Mouse (Mus musculus) kidney, postnatal 14 days (tissue): ENCODE measurements at regions not wholly inside any gene's neighbourhood (a gene's known extent, or its start where the extent isn't known, plus 50 kb on each side); places are given as distances from the start of the nearest gene placed in this dataset.

Experiments used
- DNase-seq: peaks from one replicate; pipeline ENCODE4 v3.0.0; 2022; ENCODE audit warnings: mixed read lengths

GRCm38 (mm10) chr2:166351581-166351980 is 196.1 kb upstream of the Sulf2 start:
- DNase-seq, result no peak

DNA sequence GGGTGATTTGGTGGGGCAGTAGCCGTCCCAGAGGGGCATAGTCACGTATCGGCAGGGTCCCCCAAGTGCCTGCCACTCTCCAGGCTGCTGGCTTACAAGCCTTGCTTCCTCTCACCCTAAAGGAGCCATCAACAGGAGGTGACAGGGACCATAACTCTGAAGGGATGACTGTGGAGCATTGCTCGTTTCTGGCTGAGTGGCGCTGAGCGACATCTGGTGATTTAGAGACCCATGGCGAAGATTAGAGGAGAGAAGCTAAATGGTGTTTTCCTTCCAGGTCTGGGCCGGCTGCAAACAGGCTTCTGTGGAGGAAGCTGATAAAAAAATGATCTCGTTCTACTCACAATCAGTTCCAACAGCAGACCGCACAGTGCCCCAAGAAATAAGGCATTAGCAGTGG is 193.2 kb upstream of the Sulf2 start:
- no peak for DNase-seq

DNA sequence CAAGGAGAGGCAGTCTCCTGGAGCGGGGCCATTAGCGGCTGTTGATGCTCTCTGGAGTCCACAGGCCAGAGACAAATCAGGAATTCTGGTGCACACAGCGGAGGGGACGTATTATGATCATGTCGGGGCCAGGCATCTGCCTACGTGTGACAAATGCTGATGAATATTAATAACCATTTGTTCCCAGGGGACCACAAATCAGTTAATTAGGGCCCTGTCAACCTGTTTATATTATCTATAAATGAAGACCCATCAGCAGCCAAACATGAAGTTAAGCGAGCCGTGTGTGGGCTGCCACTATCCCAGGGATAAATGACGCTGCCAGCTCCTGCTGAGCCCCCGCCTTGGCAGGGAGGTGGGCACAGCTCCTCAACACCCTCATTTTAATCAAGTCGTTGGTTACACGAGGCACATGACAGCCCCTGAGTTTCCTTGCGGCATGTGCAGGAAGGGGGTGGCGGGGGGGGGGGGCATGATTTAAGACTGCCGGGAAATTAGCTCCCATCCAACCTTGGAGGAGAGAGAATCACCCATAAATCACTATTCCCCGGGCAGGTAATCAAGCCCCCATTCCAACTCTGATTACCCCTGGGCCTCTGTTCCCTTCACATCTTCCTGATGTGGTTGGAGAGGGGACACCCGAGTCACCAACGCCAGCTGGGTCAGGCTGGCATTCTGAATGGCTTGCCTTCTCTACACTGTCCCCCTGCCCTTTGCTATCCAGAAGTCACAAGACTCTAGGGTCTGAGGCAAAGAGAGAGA is 191.1 kb upstream of the Sulf2 start:
- DNase-seq, result no peak

GRCm38 (mm10) chr2:166343551-166344340 is 188.3 kb upstream of the Sulf2 start:
- DNase-seq, result no peak

GRCm38 (mm10) chr2:166342407-166342806 is 186.9 kb upstream of the Sulf2 start:
- DNase-seq, result peak; percentile 71

GRCm38 (mm10) chr2:166340196-166340595 is 184.7 kb upstream of the Sulf2 start:
- DNase-seq, result no peak

- DNase-seq, result no peak
Observed at GRCm38 (mm10) chr2:166339427-166339826, 184.0 kb upstream of the Sulf2 start.

GRCm38 (mm10) chr2:166338396-166339085 is 183.1 kb upstream of the Sulf2 start:
- DNase-seq, result peak; percentile 48

GRCm38 (mm10) chr2:166337666-166338065 is 182.2 kb upstream of the Sulf2 start:
- DNase-seq, result no peak

DNA sequence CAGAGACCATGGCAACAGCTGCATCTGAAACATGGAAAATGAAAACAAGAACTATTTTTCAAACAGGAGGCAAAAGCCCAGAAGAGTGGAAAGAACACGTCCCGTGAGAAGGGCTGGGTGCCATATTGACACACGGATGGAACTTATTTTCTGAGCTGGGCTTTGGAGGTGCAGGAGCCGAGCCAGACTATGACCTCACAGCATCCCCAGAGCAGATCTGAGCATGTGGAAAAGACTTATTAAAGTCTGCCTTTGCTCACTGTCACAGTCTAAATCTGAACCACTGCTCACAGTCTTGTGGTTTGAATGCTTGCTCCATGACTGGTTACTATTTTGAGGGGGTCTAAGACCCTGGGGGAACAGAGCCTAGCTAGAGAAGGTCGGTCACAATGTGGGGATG is 180.2 kb upstream of the Sulf2 start:
- no peak for DNase-seq

DNA sequence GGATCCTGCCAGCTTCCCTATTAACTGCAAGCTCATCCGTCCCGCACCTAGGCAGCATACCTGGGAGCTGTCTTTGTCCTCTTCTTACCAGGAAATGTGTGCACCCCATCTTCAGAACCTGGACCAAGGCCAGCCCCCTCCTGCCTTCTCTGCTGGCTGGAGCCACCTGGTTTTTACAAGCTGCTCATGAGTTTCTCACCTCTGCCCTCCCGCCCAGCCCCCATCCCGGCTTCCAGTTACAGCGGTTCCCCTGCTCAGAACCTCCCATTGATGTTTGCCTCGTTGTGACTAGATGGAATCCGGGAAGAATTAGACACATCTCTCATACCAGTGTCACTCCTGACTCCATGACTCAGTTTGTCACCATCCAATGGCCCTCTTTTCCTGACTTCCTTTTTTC is 179.1 kb upstream of the Sulf2 start:
- no peak for DNase-seq

GRCm38 (mm10) chr2:166333818-166334217 is 178.4 kb upstream of the Sulf2 start:
- DNase-seq, result no peak

DNA sequence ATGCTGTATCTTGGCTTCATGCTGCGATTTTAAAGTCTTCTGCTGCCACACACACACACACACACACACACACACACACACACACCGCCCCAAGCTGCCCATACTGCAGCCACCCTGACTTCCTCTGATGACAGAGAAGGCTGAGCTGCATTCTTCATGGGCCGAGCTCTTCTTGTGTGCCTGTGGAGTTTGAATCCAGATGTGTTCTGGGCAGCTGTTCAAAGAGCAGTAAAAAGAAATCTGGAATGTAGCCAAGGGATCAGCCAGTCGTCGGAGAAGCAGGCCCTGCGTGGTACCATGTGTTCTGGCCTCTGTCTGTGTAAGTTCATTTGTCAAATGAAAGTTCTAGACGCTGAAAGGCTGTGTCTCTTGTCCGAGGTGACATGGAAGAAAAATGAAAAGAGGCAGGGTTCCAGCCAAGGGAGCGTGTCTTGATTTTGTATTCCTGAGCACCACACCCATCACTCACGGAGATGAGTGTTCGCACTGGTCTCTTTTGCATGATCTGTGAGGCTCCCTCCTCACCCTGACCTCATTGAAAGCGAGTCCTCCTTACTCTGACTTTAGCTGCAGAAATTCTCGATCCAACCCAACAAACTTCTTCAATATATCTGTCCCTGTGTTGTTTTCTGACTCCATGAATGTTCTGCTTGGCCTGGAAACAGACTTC is 177.4 kb upstream of the Sulf2 start:
- peak; percentile 52 for DNase-seq

GRCm38 (mm10) chr2:166331192-166331591 is 175.7 kb upstream of the Sulf2 start:
- DNase-seq, result no peak

DNA sequence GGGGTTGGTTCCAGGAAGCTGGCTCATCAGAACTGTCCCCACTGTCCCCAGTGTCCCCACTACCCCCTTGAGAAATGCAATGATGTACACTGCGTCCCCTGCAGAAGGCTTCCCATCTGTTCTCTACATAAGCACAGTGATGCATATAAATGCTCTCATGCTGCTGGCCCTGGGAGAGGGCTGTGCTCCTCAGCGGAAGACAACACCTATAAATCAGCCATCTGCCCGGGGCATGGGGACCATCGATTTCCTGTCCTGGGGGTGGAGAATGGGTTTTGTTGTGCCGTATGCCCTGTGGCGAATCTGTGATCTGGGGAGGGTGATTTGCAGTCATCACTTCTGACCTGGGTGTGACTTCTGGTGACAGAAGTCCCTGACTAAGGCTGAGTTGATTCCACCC is 174.9 kb upstream of the Sulf2 start:
- DNase-seq, result peak; percentile 63

DNA sequence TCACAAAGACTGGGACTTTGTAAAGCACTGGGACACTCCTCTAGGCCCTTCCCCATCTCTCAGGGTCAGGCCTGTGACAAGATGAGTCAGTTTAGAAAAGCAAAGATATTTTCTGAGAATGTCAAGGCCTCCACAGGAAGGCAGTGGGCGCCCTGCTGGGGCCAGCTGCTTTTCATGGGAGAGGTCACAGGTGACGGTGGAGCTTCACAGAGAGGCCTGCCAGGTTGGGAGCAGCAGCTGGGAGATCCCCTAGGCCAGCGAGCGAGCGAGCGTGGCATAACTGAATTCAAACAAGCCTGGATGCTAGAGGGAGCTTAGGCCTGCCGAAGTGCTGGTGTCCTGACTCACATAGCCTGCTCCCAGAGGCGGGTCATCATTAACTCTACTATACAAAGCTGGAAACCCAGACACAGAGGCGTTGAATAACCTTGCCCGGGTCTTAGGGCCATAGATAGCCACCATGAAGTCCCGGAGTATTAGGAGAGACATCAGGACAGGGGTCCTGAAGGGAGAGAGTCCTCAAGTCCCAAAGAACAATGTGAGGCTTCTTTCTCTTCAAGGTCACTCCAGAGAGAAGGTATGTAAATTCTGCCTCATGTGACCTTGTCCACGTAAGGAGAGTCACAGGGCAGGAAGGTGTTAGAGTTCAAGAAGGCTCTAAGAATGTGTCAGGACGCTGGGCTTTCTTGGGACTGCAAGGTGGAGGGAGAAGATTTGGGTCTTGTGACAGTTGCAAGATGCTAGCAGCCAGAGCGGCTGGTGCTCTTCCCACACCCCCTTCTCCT is 174.3 kb upstream of the Sulf2 start:
- DNase-seq, result no peak

DNA sequence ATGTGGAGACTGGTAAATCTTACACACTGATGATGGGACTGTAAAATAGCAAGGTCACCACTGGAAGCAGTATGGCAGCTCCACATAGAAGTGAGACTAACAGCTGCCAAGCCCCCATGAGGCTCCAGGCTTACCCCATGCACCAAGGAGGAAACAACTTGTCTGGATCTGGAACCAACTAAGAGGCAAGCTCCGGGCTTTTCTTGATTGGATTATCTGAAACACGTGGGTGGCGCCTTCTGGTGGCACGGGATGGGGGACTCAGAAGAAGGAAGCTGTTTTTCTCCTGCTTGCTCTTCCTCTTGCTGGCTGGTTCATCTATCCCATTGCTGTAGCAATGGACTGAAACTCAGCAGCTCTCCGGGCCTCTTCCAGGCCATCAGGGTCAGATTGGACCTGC is 171.5 kb upstream of the Sulf2 start:
- no peak for DNase-seq

- no peak for DNase-seq
Observed at GRCm38 (mm10) chr2:166324954-166325353, 169.5 kb upstream of the Sulf2 start.

DNA sequence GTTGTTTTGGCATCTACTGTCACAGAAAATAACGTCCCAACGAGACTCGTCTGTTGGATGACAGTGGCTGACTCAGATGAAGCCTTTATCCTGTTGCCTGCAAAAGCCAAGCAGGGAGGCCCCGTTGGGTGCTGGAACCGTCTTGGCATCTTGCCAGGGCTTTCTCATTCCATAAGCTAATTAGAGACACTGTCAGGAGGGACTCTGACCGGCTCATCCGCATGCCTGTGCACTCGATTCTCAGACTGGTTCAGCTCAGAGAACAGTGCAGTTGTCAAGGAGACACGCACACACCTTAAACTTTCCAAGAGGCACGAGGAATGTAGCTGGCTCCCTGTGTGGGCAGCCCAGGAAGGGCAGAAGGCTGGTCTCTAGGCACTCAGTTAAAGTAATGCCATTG is 169.0 kb upstream of the Sulf2 start:
- peak; percentile 92 for DNase-seq

GRCm38 (mm10) chr2:166322668-166323043 is 167.2 kb upstream of the Sulf2 start:
- no peak for DNase-seq

DNA sequence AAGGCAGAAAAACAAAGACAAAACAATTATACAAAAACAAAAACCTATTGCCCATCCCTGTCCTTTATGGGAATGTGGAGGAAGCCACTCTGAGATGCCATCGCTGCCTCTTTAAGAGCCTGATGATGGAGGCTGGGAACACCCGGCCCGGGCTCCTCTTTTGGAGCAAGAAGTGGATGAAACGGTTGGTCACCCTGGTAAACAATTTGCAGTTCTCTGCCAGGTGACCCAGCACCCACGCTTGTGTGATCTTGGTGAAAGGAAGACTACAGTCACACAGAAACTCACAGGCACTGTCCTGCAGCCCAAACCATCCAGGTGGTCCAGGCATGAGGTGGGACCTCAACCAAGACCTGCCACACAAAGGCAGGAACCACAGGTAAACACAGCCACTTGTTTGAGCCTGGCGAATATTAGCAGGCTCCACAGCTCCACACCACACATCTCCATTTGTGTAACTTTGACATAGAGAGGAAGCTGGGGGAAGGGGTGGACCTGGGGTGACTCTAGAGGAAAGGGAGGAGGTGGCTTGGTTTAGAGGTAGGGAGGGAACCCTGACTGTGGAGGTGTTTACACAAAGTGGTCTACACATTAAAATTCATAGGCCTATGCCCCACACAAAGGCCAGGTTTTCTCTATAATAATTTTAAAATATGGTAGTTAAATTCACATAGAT is 166.7 kb upstream of the Sulf2 start:
- peak; percentile 48 for DNase-seq

GRCm38 (mm10) chr2:166316409-166316916 is 161.0 kb upstream of the Sulf2 start:
- no peak for DNase-seq
